Mouse (Mus musculus): Measurements from ENCODE around the gene Rab31.

Rab31 gene

DNA sequence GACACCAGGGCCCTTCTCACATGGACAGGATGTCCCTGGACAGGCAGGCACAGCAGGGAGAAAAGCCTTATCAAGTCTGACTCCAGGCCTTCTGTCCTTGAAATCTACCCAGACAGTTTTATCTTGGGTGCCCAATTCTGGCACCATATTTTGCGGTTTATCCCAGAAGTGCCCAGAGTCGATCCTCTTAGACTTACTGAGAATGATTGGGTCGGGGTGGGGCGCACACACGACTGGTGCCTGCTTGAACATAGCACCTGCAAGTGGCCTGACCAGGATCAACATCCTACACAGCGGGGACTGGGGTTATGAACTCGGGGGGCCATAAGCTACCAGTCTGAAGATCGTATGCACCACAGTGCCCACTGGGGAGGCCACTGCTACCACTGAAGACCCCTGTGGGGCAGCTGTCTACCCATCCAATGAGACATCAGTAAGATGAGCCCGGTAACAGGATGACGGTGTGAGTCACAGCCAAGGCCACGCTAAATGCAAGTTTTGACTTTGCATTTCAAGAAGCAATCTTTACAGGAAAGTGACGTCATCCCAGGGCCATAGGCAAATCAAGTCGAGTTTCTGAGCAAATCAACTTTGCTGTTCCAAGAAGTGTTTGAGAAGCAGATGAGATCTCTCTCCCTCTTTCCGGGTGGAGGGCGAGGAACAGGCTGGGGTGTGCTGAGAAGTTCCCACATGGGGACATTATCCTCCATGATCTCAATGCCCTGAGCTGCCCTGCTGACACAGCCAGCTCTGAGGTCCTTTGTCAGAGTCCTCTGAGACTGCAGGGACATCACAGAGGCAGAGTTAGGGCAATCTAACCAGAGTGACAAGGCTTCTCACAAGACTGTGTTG lies 32.5 kb downstream of the Rab31 start:
- H3K36me3 ChIP-seq (ENCODE audit: control insufficient read depth, insufficient read depth, low read length, poor library complexity, severe bottlenecking): no peaks in the 10 kb centered on the region
- H3K27me3 ChIP-seq (ENCODE audit: control insufficient read depth, insufficient read depth, low read length, poor library complexity, severe bottlenecking): no peaks in the 10 kb centered on the region
- DNase-seq (ENCODE audit: low read depth, low spot score): no peak

DNA sequence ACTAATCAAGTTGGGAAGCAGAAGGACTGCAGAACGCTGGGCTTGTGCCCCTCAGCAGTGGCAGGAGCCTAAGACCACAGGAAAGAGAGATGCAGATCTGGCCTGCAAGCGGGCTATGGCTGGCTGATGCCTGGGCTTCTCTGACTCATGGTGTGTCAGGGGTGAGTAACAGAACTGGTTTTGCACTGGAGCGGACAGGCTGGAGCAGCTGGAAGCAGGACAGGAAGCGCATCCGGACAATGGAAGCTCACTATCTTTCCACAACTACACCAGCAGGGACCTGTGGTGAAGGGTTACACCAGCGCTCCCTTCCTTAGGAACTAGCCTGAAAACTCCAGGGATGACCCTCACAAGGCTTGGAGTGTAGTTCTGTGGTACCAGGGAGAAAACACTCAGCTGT lies 34.9 kb downstream of the Rab31 start:
- H3K36me3 ChIP-seq (ENCODE audit: control insufficient read depth, insufficient read depth, low read length, poor library complexity, severe bottlenecking): no peaks in the 10 kb centered on the region
- DNase-seq (ENCODE audit: low read depth, low spot score): no peak
- no peaks in the 10 kb centered on the region for H3K27me3 ChIP-seq (ENCODE audit: control insufficient read depth, insufficient read depth, low read length, poor library complexity, severe bottlenecking)

- DNase-seq (ENCODE audit: low read depth, low spot score): no peak
- Histone ChIP-seq H3K36me3 (ENCODE audit: control insufficient read depth, insufficient read depth, low read length, poor library complexity, severe bottlenecking) (no peaks in the 10 kb centered on the region), H3K27me3 (ENCODE audit: control insufficient read depth, insufficient read depth, low read length, poor library complexity, severe bottlenecking) (no peaks in the 10 kb centered on the region)
Observed at GRCm38 (mm10) chr17:65737175-65737574, 35.4 kb downstream of the Rab31 start.

DNA sequence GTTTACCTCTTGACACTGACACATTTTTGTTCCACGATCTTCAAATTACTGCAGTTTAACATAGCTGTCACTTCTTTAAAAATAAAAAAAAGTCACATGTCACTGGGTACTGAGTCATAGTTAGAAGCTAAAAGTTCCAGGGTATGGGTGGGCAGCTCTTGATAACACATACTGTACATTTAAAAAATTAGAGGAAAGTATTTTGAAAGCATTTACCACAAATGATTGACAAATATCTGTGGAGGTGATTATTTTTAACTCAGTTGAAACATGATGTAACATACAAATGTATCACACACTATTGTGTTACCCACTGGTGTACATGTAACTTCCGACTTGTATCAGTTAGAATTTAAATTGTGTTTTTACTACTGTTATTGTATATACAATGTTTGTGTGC lies 37.5 kb downstream of the Rab31 start:
- Histone ChIP-seq H3K27me3 (ENCODE audit: control insufficient read depth, insufficient read depth, low read length, poor library complexity, severe bottlenecking) (no peaks in the 10 kb centered on the region), H3K36me3 (ENCODE audit: control insufficient read depth, insufficient read depth, low read length, poor library complexity, severe bottlenecking) (no peaks in the 10 kb centered on the region)
- DNase-seq (ENCODE audit: low read depth, low spot score): no peak

DNA sequence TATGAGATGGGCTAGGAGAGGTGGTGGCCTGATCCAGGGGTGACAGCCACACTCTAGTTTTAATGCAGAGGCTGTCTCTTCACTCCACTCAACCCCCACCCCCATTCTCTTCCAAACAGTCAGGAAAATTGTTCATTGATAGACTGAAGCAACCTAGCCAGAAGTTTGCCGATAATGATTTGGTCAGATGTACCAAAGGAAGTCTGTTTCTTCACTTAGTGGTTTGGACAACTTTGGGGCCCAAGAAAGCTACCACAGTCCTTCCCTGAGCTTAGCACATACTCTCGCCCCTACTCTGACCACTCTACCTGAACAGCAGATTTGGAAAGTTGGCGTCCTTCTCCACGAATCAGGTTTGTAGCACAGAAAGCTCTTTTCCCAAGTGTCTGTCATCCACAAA lies 39.9 kb downstream of the Rab31 start:
- no peaks in the 10 kb centered on the region for H3K27me3 ChIP-seq (ENCODE audit: control insufficient read depth, insufficient read depth, low read length, poor library complexity, severe bottlenecking)
- no peaks in the 10 kb centered on the region for H3K36me3 ChIP-seq (ENCODE audit: control insufficient read depth, insufficient read depth, low read length, poor library complexity, severe bottlenecking)
- no peak for DNase-seq (ENCODE audit: low read depth, low spot score)

GRCm38 (mm10) chr17:65731710-65732109 lies 40.8 kb downstream of the Rab31 start:
- no peak for DNase-seq (ENCODE audit: low read depth, low spot score)
- H3K27me3 ChIP-seq (ENCODE audit: control insufficient read depth, insufficient read depth, low read length, poor library complexity, severe bottlenecking): no peaks in the 10 kb centered on the region
- no peaks in the 10 kb centered on the region for H3K36me3 ChIP-seq (ENCODE audit: control insufficient read depth, insufficient read depth, low read length, poor library complexity, severe bottlenecking)

DNA sequence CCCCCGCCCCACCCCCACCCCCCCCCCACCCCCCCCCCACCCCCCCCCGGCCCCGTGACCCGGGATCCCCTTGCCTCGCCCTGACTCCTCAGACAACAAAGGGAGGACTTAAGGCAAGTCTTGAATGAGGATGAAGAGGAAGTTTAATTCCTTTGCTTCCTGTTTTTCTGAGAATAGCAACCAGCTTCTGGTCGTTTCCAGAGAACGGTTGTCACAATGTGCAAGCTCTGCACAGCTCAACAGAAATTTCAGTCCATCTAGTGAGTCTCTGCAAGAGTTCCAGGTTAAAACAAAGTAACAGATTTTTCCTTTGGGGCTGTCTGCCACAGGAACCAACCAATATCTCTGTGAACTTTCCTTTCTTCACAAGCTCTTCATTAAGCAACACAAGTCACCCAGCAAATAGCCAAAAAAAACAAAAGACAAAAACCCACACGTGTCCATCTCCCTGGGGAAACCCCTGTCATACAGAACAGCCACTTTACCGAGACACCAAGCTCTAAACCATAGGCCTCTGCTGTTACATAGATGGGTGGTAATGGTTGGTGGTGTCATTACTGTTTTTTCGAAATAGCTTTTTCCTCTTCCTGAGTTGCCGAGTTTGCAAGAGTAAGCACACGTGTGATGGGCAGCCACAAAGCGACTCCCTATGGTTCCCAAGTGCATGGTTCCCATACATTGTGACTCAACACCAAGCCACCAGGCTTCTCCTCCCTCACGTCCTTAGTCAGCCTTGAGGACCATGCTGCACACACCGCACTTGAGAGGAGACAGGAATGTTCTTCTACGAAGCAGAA lies 42.4 kb downstream of the Rab31 start:
- Histone ChIP-seq H3K36me3 (ENCODE audit: control insufficient read depth, insufficient read depth, low read length, poor library complexity, severe bottlenecking) (no peaks in the 10 kb centered on the region), H3K27me3 (ENCODE audit: control insufficient read depth, insufficient read depth, low read length, poor library complexity, severe bottlenecking) (no peaks in the 10 kb centered on the region)
- DNase-seq (ENCODE audit: low read depth, low spot score): peak; percentile 49

GRCm38 (mm10) chr17:65726755-65727154 lies 45.8 kb downstream of the Rab31 start:
- DNase-seq (ENCODE audit: low read depth, low spot score): no peak
- Histone ChIP-seq H3K27me3 (ENCODE audit: control insufficient read depth, insufficient read depth, low read length, poor library complexity, severe bottlenecking) (no peaks in the 10 kb centered on the region), H3K36me3 (ENCODE audit: control insufficient read depth, insufficient read depth, low read length, poor library complexity, severe bottlenecking) (no peaks in the 10 kb centered on the region)

DNA sequence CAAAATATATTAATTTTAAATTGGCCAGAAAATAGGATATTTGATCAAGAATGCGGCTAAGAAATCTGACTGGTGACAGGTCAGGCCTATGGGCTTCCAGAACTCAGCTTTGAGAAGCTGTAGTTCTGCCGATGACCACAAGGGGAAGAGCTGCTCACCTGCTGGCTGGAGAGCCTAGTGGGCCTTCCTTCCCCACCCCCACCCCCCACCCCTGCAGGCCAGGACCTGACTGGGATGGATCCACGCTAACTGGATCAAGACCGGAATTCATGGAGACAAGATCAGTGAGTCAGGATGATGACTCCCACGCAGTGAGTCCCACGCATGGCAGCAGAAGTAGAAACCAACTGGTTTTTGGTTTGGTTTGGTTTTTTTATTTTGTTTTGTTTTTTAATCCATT lies 46.3 kb downstream of the Rab31 start:
- no peaks in the 10 kb centered on the region for H3K27me3 ChIP-seq (ENCODE audit: control insufficient read depth, insufficient read depth, low read length, poor library complexity, severe bottlenecking)
- peak; percentile 75 for DNase-seq (ENCODE audit: low read depth, low spot score)
- no peaks in the 10 kb centered on the region for H3K36me3 ChIP-seq (ENCODE audit: control insufficient read depth, insufficient read depth, low read length, poor library complexity, severe bottlenecking)

DNA sequence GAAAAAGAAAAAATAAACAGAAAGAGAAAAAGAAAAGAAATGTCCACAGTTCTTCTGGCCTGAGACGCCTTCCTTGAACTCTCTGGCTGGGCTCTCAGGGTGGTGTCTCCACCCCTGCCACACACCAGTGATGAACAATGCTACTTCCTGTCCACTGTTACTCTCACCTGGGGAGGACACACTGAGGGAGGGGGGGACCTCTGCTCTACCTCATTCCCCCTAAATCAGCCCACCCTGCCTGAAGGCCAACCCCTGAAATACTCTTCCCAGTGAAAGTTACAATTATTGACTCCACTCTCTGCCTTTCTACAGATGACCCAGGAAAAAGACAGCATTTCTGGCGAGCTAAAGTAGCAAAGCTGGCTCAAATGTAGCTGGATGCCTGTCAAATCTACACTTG lies 46.7 kb downstream of the Rab31 start:
- H3K36me3 ChIP-seq (ENCODE audit: control insufficient read depth, insufficient read depth, low read length, poor library complexity, severe bottlenecking): no peaks in the 10 kb centered on the region
- no peak for DNase-seq (ENCODE audit: low read depth, low spot score)
- H3K27me3 ChIP-seq (ENCODE audit: control insufficient read depth, insufficient read depth, low read length, poor library complexity, severe bottlenecking): no peaks in the 10 kb centered on the region

- Histone ChIP-seq H3K27me3 (ENCODE audit: control insufficient read depth, insufficient read depth, low read length, poor library complexity, severe bottlenecking) (no peaks in the 10 kb centered on the region), H3K36me3 (ENCODE audit: control insufficient read depth, insufficient read depth, low read length, poor library complexity, severe bottlenecking) (no peaks in the 10 kb centered on the region)
- DNase-seq (ENCODE audit: low read depth, low spot score): no peak
Observed at GRCm38 (mm10) chr17:65725381-65725780, 47.2 kb downstream of the Rab31 start.

DNA sequence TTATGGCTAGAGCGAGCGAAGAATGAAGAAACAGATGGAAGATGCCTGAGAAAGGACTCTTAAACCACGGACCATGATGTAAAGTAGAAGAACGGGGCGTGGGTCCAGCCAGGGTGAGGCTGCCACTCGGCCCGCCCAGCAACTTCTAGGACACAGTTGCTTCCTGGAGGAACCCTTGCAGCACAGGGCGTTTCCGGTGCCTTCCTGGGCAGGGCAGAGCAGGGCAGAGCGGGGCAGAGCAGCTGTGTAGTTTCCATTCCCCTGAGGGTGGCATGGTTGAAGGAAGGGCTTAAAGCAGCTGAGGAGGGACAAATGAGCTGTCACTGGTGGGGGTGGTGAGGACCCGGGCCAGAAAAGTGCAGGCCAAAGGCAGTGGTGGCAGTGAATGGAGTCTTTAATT lies 48.3 kb downstream of the Rab31 start:
- Histone ChIP-seq H3K27me3 (ENCODE audit: control insufficient read depth, insufficient read depth, low read length, poor library complexity, severe bottlenecking) (no peaks in the 10 kb centered on the region), H3K36me3 (ENCODE audit: control insufficient read depth, insufficient read depth, low read length, poor library complexity, severe bottlenecking) (no peaks in the 10 kb centered on the region)
- DNase-seq (ENCODE audit: low read depth, low spot score): peak; percentile 70

DNA sequence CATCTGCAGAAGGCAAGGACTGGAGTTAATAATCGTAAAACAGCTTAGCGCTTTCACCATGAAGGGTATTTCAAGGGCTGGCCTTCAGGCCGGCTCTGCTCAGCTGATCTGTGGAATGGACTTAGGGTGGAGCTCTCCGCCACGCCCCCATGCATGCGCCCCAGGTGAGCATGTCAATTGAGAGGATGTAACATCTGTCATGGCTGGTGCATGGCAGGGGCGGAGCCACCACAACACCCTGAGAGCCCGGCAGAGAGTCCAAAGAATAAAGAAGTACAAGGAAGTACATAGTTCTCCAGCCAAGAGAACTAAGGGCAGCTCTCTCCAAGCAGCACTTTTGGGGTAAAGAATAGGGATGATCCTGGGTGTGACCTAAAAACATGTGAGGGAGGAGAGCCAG lies 48.9 kb downstream of the Rab31 start:
- DNase-seq (ENCODE audit: low read depth, low spot score): peak; percentile 70
- Histone ChIP-seq H3K27me3 (ENCODE audit: control insufficient read depth, insufficient read depth, low read length, poor library complexity, severe bottlenecking) (no peaks in the 10 kb centered on the region), H3K36me3 (ENCODE audit: control insufficient read depth, insufficient read depth, low read length, poor library complexity, severe bottlenecking) (no peaks in the 10 kb centered on the region)

GRCm38 (mm10) chr17:65721330-65721729 lies 51.2 kb downstream of the Rab31 start:
- H3K36me3 ChIP-seq (ENCODE audit: control insufficient read depth, insufficient read depth, low read length, poor library complexity, severe bottlenecking): no peaks in the 10 kb centered on the region
- no peak for DNase-seq (ENCODE audit: low read depth, low spot score)
- H3K27me3 ChIP-seq (ENCODE audit: control insufficient read depth, insufficient read depth, low read length, poor library complexity, severe bottlenecking): no peaks in the 10 kb centered on the region

- H3K27me3 ChIP-seq (ENCODE audit: control insufficient read depth, insufficient read depth, low read length, poor library complexity, severe bottlenecking): no peaks in the 10 kb centered on the region
- no peak for DNase-seq (ENCODE audit: low read depth, low spot score)
- H3K36me3 ChIP-seq (ENCODE audit: control insufficient read depth, insufficient read depth, low read length, poor library complexity, severe bottlenecking): no peaks in the 10 kb centered on the region
Observed at GRCm38 (mm10) chr17:65719826-65720225, 52.7 kb downstream of the Rab31 start.

Measured in splenic B cell, adult 2 months (primary cell).